ENCODE assay signal across 21 mouse cellular contexts in genomic region chr7:64003904-64004303, GRCm38 (mm10).
DNase-seq lines count a peak whose midpoint lies in the region; ATAC-seq lines count a peak whose summit lies in the region.
"Had no signal": no experiment of that assay in that cellular context is flagged by ENCODE, and none has a peak within 500 bp of the region (broad histone marks: within the 10 kb centered on the region; RNA-seq: fewer than 3 reads in every experiment).

No protein-coding gene starts in this region.

- peak; percentile 67 for ATAC-seq in neutrophil, adult 5-6 weeks (ENCODE audit: extremely low read depth, insufficient number of reproducible peaks, low FRiP score, poor library complexity, severe bottlenecking)
- ATAC-seq: forebrain, embryonic 15.5 days; hindbrain, postnatal 0 days; intestine, embryonic 16.5 days; liver, embryonic 12.5 days; liver, postnatal 0 days; Patski had no signal

- peak; percentile 80 for DNase-seq in heart, adult 11 months
- DNase-seq in heart, postnatal 36 days, result no peak
- peak; percentile 61 to 71 for DNase-seq in B cell, adult 2 months
- DNase-seq in thymus, postnatal 25 days, result peak; percentile 61
- DNase-seq in left cerebral cortex, postnatal 14 days (ENCODE audit: low spot score in 2 of 2), result no peak
- no peak for DNase-seq in layer of hippocampus, postnatal 10 days (ENCODE audit: low spot score in 2 of 2)
- DNase-seq: adrenal gland, postnatal 10 days; cerebellum, adult 11 months; cerebellum, adult 9-11 months; heart, postnatal 14 days; kidney, adult 8-10 months; kidney, postnatal 4 days; liver, postnatal 0 days; lung, postnatal 36 days; right cerebral cortex, postnatal 14 days had no signal

- intact Hi-C loops in heart, postnatal 36 days (cut with DNase I), result no loop called here
- intact Hi-C loops in left cerebral cortex, postnatal 14 days (cut with DNase I), result no loop called here

Comparison
In these comparisons a context has a peak if more than half of its experiments do, and no peak if none do; other contexts are left out.
1. DNase-seq: peak in heart, adult 11 months (single experiment), B cell, adult 2 months (2 of 2) and thymus, postnatal 25 days (single experiment); none in heart, postnatal 36 days (0 of 2), left cerebral cortex, postnatal 14 days (0 of 2) and layer of hippocampus, postnatal 10 days (0 of 2).